Mouse (Mus musculus) MEL (cell line): ENCODE measurements at regions not wholly inside any gene's neighbourhood (a gene's known extent, or its start where the extent isn't known, plus 50 kb on each side); places are given as distances from the start of the nearest gene placed in this dataset.

Experiments used
- DNase-seq: peaks from one replicate; pipeline ENCODE4 v3.0.0; 2011; ENCODE audit warnings: low read depth, low spot score
- H3K27ac ChIP-seq: 2 replicates; pipeline ENCODE4 v1.5.1; 2012; ENCODE audit warnings: low read depth, mild to moderate bottlenecking, control low read depth, low read length, moderate library complexity; ENCODE audit not compliant: control insufficient read depth
- H3K27me3 ChIP-seq, 2 experiments: fragments of 150-350 bp in 1 of 2; sonication (generic) in 1 of 2; 2 replicates each; pipeline ENCODE4 v1.6.1; 2012; ENCODE audit warnings: low read length in 2 of 2, mild to moderate bottlenecking in 2 of 2, improper control_type of control experiment in 1 of 2, moderate library complexity in 1 of 2; ENCODE audit not compliant: insufficient read depth in 2 of 2, control insufficient read depth in 1 of 2
- H3K36me3 ChIP-seq, 2 experiments: 2 replicates each; pipeline ENCODE4 v1.6.1; 2012 to 2014; ENCODE audit warnings: low read length in 2 of 2, improper control_type of control experiment in 1 of 2, inconsistent platforms in 1 of 2, mild to moderate bottlenecking in 1 of 2; ENCODE audit not compliant: insufficient read depth in 2 of 2, control insufficient read depth in 1 of 2
- H3K4me1 ChIP-seq, 2 experiments: fragments of 150-350 bp in 1 of 2; sonication (generic) in 1 of 2; 2 replicates each; pipeline ENCODE4 v1.6.1; 2012; ENCODE audit warnings: low read length in 2 of 2, improper control_type of control experiment in 1 of 2, mild to moderate bottlenecking in 1 of 2; ENCODE audit not compliant: insufficient read depth in 2 of 2, control insufficient read depth in 1 of 2
- H3K4me3 ChIP-seq, 2 experiments: fragments of 150-350 bp in 1 of 2; sonication (generic) in 1 of 2; 2 replicates each; pipeline ENCODE4 v1.5.1; 2012; ENCODE audit warnings: low read depth in 2 of 2, low read length in 2 of 2, mild to moderate bottlenecking in 2 of 2, moderate library complexity in 2 of 2, control low read depth in 1 of 2, improper control_type of control experiment in 1 of 2; ENCODE audit not compliant: control insufficient read depth in 1 of 2, insufficient read depth in 1 of 2
- H3K79me2 ChIP-seq: 2 replicates; pipeline ENCODE4 v1.6.1; 2012; ENCODE audit warnings: mild to moderate bottlenecking, low read length, moderate library complexity; ENCODE audit not compliant: control insufficient read depth, poor library complexity, insufficient read depth
- H3K9ac ChIP-seq: 2 replicates; pipeline ENCODE4 v1.6.1; 2012; ENCODE audit warnings: low read depth, mild to moderate bottlenecking, control low read depth, low read length, moderate library complexity; ENCODE audit not compliant: control insufficient read depth, poor library complexity, severe bottlenecking
- H3K9me3 ChIP-seq: fragments of 150-350 bp; sonication (generic); replicated peaks from 2 replicates; pipeline ENCODE4 v1.6.1; 2012; ENCODE audit warnings: mild to moderate bottlenecking, low read length, improper control_type of control experiment, moderate library complexity; ENCODE audit not compliant: insufficient read depth
- BHLHE40 ChIP-seq: IDR thresholded peaks from 2 replicates; pipeline ENCODE4 v1.6.1; 2012; ENCODE audit warnings: low read depth, mild to moderate bottlenecking, inconsistent platforms, low read length, improper control_type of control experiment, borderline replicate concordance
- CHD1 ChIP-seq: IDR thresholded peaks from 2 replicates; pipeline ENCODE4 v1.6.1; 2012; ENCODE audit warnings: low read depth, mild to moderate bottlenecking, inconsistent platforms, low read length, improper control_type of control experiment
- CHD2 ChIP-seq: IDR thresholded peaks from 2 replicates; pipeline ENCODE4 v1.6.1; 2011; ENCODE audit warnings: low read length, improper control_type of control experiment
- CTCF ChIP-seq, 3 experiments: IDR thresholded peaks in 2 of 3; conservative IDR thresholded peaks in 1 of 3; 2 replicates each; pipeline ENCODE4 v1.5.1; 2011 to 2012; ENCODE audit warnings: low read length in 3 of 3, low read depth in 2 of 3, mild to moderate bottlenecking in 2 of 3, improper control_type of control experiment in 1 of 3, inconsistent platforms in 1 of 3, mixed read lengths in 1 of 3, moderate library complexity in 1 of 3; ENCODE audit not compliant: control insufficient read depth in 1 of 3, insufficient read depth in 1 of 3, poor library complexity in 1 of 3, severe bottlenecking in 1 of 3
- E2F4 ChIP-seq: IDR thresholded peaks from 2 replicates; pipeline ENCODE4 v1.6.1; 2011; ENCODE audit warnings: low read depth, low read length, improper control_type of control experiment, borderline replicate concordance
- EP300 ChIP-seq, 2 experiments: IDR thresholded peaks; 2 replicates each; pipeline ENCODE4 v1.6.1; 2011; ENCODE audit warnings: improper control_type of control experiment in 2 of 2, low read length in 2 of 2, low read depth in 1 of 2, mild to moderate bottlenecking in 1 of 2
- GABPA ChIP-seq: IDR thresholded peaks from 2 replicates; pipeline ENCODE4 v1.6.1; 2012; ENCODE audit warnings: low read depth, mild to moderate bottlenecking, inconsistent platforms, low read length, improper control_type of control experiment, moderate library complexity
- GATA1 ChIP-seq: IDR thresholded peaks from 2 replicates; pipeline ENCODE4 v1.6.1; 2011; ENCODE audit warnings: low read depth, low read length, improper control_type of control experiment
- HCFC1 ChIP-seq: IDR thresholded peaks from 2 replicates; pipeline ENCODE4 v1.6.1; 2012; ENCODE audit warnings: low read depth, mild to moderate bottlenecking, inconsistent platforms, low read length, improper control_type of control experiment, moderate library complexity
- JUND ChIP-seq: IDR thresholded peaks from 2 replicates; pipeline ENCODE4 v1.6.1; 2011; ENCODE audit warnings: low read depth, mild to moderate bottlenecking, improper control_type of control experiment, low read length
- KAT2A ChIP-seq: conservative IDR thresholded peaks from 2 replicates; pipeline ENCODE4 v1.6.1; 2012; ENCODE audit warnings: low read depth, low read length, improper control_type of control experiment, inconsistent platforms
- MAFK ChIP-seq: IDR thresholded peaks from 2 replicates; pipeline ENCODE4 v1.6.1; 2011; ENCODE audit warnings: low read depth, mild to moderate bottlenecking, low read length, improper control_type of control experiment, borderline replicate concordance
- MAX ChIP-seq: IDR thresholded peaks from 2 replicates; pipeline ENCODE4 v1.6.1; 2011; ENCODE audit warnings: low read length, improper control_type of control experiment
- MAZ ChIP-seq: IDR thresholded peaks from 2 replicates; pipeline ENCODE4 v1.6.1; 2012; ENCODE audit warnings: low read depth, mild to moderate bottlenecking, inconsistent platforms, low read length, improper control_type of control experiment
- MEF2A ChIP-seq: IDR thresholded peaks from 2 replicates; pipeline ENCODE4 v1.6.1; 2014; ENCODE audit warnings: low read depth, mild to moderate bottlenecking, inconsistent platforms, low read length, improper control_type of control experiment; ENCODE audit not compliant: poor library complexity, insufficient replicate concordance, severe bottlenecking; ENCODE audit errors: extremely low read depth
- MYB ChIP-seq: IDR thresholded peaks from 2 replicates; pipeline ENCODE4 v1.6.1; 2011; ENCODE audit warnings: mild to moderate bottlenecking, low read depth, low read length, improper control_type of control experiment
- MYC ChIP-seq: IDR thresholded peaks from 2 replicates; pipeline ENCODE4 v1.6.1; 2011; ENCODE audit warnings: low read depth, mild to moderate bottlenecking, low read length, improper control_type of control experiment, moderate library complexity
- NRF1 ChIP-seq: IDR thresholded peaks from 2 replicates; pipeline ENCODE4 v1.6.1; 2014; ENCODE audit warnings: low read depth, mild to moderate bottlenecking, inconsistent platforms, low read length, improper control_type of control experiment, moderate library complexity; ENCODE audit not compliant: poor library complexity, insufficient read depth, severe bottlenecking
- POLR2AphosphoS2 ChIP-seq: IDR thresholded peaks from 2 replicates; pipeline ENCODE4 v1.6.1; 2011; ENCODE audit warnings: low read length, improper control_type of control experiment
- POLR2AphosphoS5 ChIP-seq: IDR thresholded peaks from 2 replicates; pipeline ENCODE4 v1.6.1; 2012; ENCODE audit warnings: low read depth, borderline replicate concordance, mild to moderate bottlenecking, inconsistent platforms, low read length, moderate library complexity, mixed read lengths
- RCOR1 ChIP-seq: IDR thresholded peaks from 2 replicates; pipeline ENCODE4 v1.6.1; 2012; ENCODE audit warnings: low read depth, mild to moderate bottlenecking, inconsistent platforms, low read length, improper control_type of control experiment
- SMC3 ChIP-seq: IDR thresholded peaks from 2 replicates; pipeline ENCODE4 v1.6.1; 2011; ENCODE audit warnings: low read depth, low read length, improper control_type of control experiment
- TAL1 ChIP-seq: IDR thresholded peaks from 2 replicates; pipeline ENCODE4 v1.6.1; 2012; ENCODE audit warnings: mild to moderate bottlenecking, inconsistent platforms, low read length, moderate library complexity, mixed read lengths
- TCF12 ChIP-seq: IDR thresholded peaks from 2 replicates; pipeline ENCODE4 v1.6.1; 2014; ENCODE audit warnings: low read depth, mild to moderate bottlenecking, inconsistent platforms, low read length, improper control_type of control experiment, moderate library complexity
- USF1 ChIP-seq: IDR thresholded peaks from 2 replicates; pipeline ENCODE4 v1.6.1; 2014; ENCODE audit warnings: low read depth, mild to moderate bottlenecking, inconsistent platforms, low read length, improper control_type of control experiment, moderate library complexity
- USF2 ChIP-seq, 2 experiments: IDR thresholded peaks; 2 replicates each; pipeline ENCODE4 v1.6.1; 2011 to 2012; ENCODE audit warnings: improper control_type of control experiment in 2 of 2, low read length in 2 of 2, borderline replicate concordance in 1 of 2, inconsistent platforms in 1 of 2, low read depth in 1 of 2, mild to moderate bottlenecking in 1 of 2; ENCODE audit not compliant: insufficient read depth in 1 of 2
- ZC3H11A ChIP-seq: IDR thresholded peaks from 2 replicates; pipeline ENCODE4 v1.6.1; 2012; ENCODE audit warnings: low read depth, mild to moderate bottlenecking, inconsistent platforms, low read length, improper control_type of control experiment
- ZKSCAN1 ChIP-seq: IDR thresholded peaks from 2 replicates; pipeline ENCODE4 v1.6.1; 2012; ENCODE audit warnings: low read depth, mild to moderate bottlenecking, inconsistent platforms, low read length, improper control_type of control experiment, moderate library complexity
- ZMIZ1 ChIP-seq: IDR thresholded peaks from 2 replicates; pipeline ENCODE4 v1.6.1; 2012; ENCODE audit warnings: low read depth, mild to moderate bottlenecking, inconsistent platforms, low read length, improper control_type of control experiment, moderate library complexity
- ZNF384 ChIP-seq: IDR thresholded peaks from 2 replicates; pipeline ENCODE4 v1.6.1; 2012; ENCODE audit warnings: low read depth, mild to moderate bottlenecking, inconsistent platforms, low read length, improper control_type of control experiment

GRCm38 (mm10) chr15:37100767-37101288 is 93.3 kb upstream of the Zfp706 start (continued):
- TF ChIP-seq USF1 (no peak), ZNF384 (no peak), MYC (no peak; the same call in 1 of the 2 replicates), MEF2A (no peak), ZKSCAN1 (no peak), JUND (no peak; the same call in 1 of the 2 replicates), MAX (peak; percentile 38; the same call in 1 of the 2 replicates), MYB (peak; percentile 54; the same call in 1 of the 2 replicates), CTCF (IDR thresholded peaks at IDR 0.05 in 2 of 3, conservative IDR thresholded peaks at IDR 0.05 in 1 of 3; ENCODE audit: control insufficient read depth in 1 of 3, insufficient read depth in 1 of 3, low read depth in 2 of 3, low read length in 3 of 3, poor library complexity in 1 of 3, severe bottlenecking in 1 of 3) (no peak), ZC3H11A (no peak), USF2 (IDR thresholded peaks at IDR 0.05; ENCODE audit: borderline replicate concordance in 1 of 2, insufficient read depth in 1 of 2, low read depth in 1 of 2, low read length in 2 of 2) (no peak)

GRCm38 (mm10) chr15:37099927-37100766 is 92.6 kb upstream of the Zfp706 start:
- peak; percentile 95 for DNase-seq
- H3K79me2 ChIP-seq, result no peaks in the 10 kb centered on the region
- peak overlapping the region; percentile 40 to 46 for H3K4me3 ChIP-seq
- H3K27me3 ChIP-seq, result no peaks in the 10 kb centered on the region
- H3K36me3 ChIP-seq, result peaks cover 0 to 15% of the 10 kb centered on the region in 2 experiments; a peak in 2 of 4 replicates
- peak overlapping the region; percentile 65 for H3K27ac ChIP-seq
- peak overlapping the region; percentile 36; the same call in 1 of the 2 replicates for H3K9ac ChIP-seq
- H3K4me1 ChIP-seq, result peaks cover 15 to 16% of the 10 kb centered on the region in 2 experiments; a peak in 3 of 4 replicates
- H3K9me3 ChIP-seq, result no peaks in the 10 kb centered on the region
- TF ChIP-seq SMC3, result peak; percentile 67
- no peak for TF ChIP-seq POLR2AphosphoS5
- peak; percentile 98 for TF ChIP-seq BHLHE40
- TF ChIP-seq GATA1, result peak; percentile 98
- TF ChIP-seq E2F4, result no peak
- TF ChIP-seq RCOR1, result peak; percentile 72
- TF ChIP-seq MAZ, result 0 out of 2 replicates have a peak, but pooled peaks have one; percentile 32
- peak; percentile 90; the same call in 1 of the 2 replicates for TF ChIP-seq MYC
- TF ChIP-seq CTCF (IDR thresholded peaks at IDR 0.05 in 2 of 3, conservative IDR thresholded peaks at IDR 0.05 in 1 of 3; ENCODE audit: control insufficient read depth in 1 of 3, insufficient read depth in 1 of 3, low read depth in 2 of 3, low read length in 3 of 3, poor library complexity in 1 of 3, severe bottlenecking in 1 of 3), result peak; percentile 81 to 97 (median 83)
- TF ChIP-seq CHD2, result no peak
- TF ChIP-seq TAL1, result peak; percentile 75
- TF ChIP-seq NRF1, result no peak
- peak; percentile 69 for TF ChIP-seq MAX
- peak; percentile 60; the same call in 1 of the 2 replicates for TF ChIP-seq MEF2A
- TF ChIP-seq GABPA, result no peak
- peak; percentile 85 for TF ChIP-seq TCF12
- no peak for TF ChIP-seq JUND
- TF ChIP-seq KAT2A, result no peak
- peak; percentile 78 to 91 for TF ChIP-seq EP300 (IDR thresholded peaks at IDR 0.05; ENCODE audit: low read depth in 1 of 2, low read length in 2 of 2)
- no peak for TF ChIP-seq CHD1
- no peak for TF ChIP-seq POLR2AphosphoS2
- TF ChIP-seq ZKSCAN1, result no peak; the same call in 1 of the 2 replicates
- no peak; the same call in 1 of the 2 replicates for TF ChIP-seq HCFC1
- TF ChIP-seq MAFK, result no peak
- peak; percentile 3; the same call in 1 of the 2 replicates for TF ChIP-seq ZC3H11A
- no peak for TF ChIP-seq ZMIZ1
